Mouse (Mus musculus) urinary bladder, postnatal 0 days (tissue): ENCODE data around the gene Stx16. TPM values are rescaled to one million over a fixed set of nuclear protein-coding genes. Genes with fewer than 3 reads are reported as not detected.

Experiments used
- polyA plus RNA-seq: library from polyadenylated mRNA; unstranded; fragments of >200 nt; fragmentation: Nextera tagmentation; extraction: Ambion mirVana; gene quantifications from 2 replicates; pipeline ENCODE4 v1.2.1, GENCODE M21; 2015

The Stx16 gene
- polyA plus RNA-seq = 8.2 and 9.5 TPM in 2 replicates

GRCm38 (mm10) chr2:174075673-174076432 lies at the start of gene Stx16:
Stx16 (plus strand) TSS chr2:174076308.

GRCm38 (mm10) chr2:174109991-174110782 lies 34.1 kb downstream of the Stx16 start, which contains the start of gene Npepl1:
Npepl1 (plus strand) TSS chr2:174110349.

Other genes starting within 250 kb of the Stx16 start
- 65.7 and 76.6 TPM in 2 replicates for gene Npepl1, start 34.0 kb downstream of the Stx16 start, polyA plus RNA-seq
- gene Gnas, start 208.0 kb downstream of the Stx16 start, polyA plus RNA-seq = 1,236 and 1,513 TPM in 2 replicates